Mouse (Mus musculus) brain, adult 2 months (tissue): ENCODE results near the gene Olfr521.
"Not testable (repeated sequence)": the region's sequence is repeated elsewhere in the genome, so short reads cannot be mapped to it uniquely, and the experiment has no call there.

Source experiments
- DNase-seq: peaks from one replicate; pipeline ENCODE4 v3.0.0; 2011; ENCODE audit warnings: low read depth, low spot score

The Olfr521 gene

GRCm38 (mm10) chr7:99807043-99807442 lies 43.7 kb downstream of the Olfr521 start:
- DNase-seq, result not testable (repeated sequence)

- no peak for DNase-seq
Observed at GRCm38 (mm10) chr7:99810814-99811213, 47.5 kb downstream of the Olfr521 start.

- no peak for DNase-seq
Observed at GRCm38 (mm10) chr7:99811661-99812060, 48.4 kb downstream of the Olfr521 start.

GRCm38 (mm10) chr7:99813394-99813793 lies 50.1 kb downstream of the Olfr521 start:
- peak; percentile 58 for DNase-seq

- DNase-seq, result not testable (repeated sequence)
Observed at GRCm38 (mm10) chr7:99818181-99818725, 54.9 kb downstream of the Olfr521 start.
